Mouse (Mus musculus): ENCODE measurements around the gene Mpl. TPM values are rescaled to one million over a fixed set of nuclear protein-coding genes. Genes with fewer than 3 reads are reported as not detected.

Mpl gene
- polyA plus RNA-seq (2014; fragmentation: Nextera tagmentation; extraction: Ambion mirVana), result 32.7 and 35.9 TPM in 2 replicates

- H3K4me1 ChIP-seq (replicated peaks; ENCODE audit: control insufficient read depth, insufficient read depth, low read length), result 0 out of 2 replicates have a peak, but pooled peaks cover 2% of the 10 kb centered on the region
- no peak for DNase-seq (ENCODE audit: low spot score)
- no peaks in the 10 kb centered on the region for H3K36me3 ChIP-seq (ENCODE audit: control insufficient read depth, insufficient read depth, low read length)
- no peaks in the 10 kb centered on the region for H3K9me3 ChIP-seq (ENCODE audit: control insufficient read depth, low read length)
- peak; percentile 71 for ATAC-seq (replicated peaks; ENCODE audit: low FRiP score)
- no peak within 1 kb of the TSS for H3K27ac ChIP-seq (ENCODE audit: low read depth, low read length)
- H3K4me3 ChIP-seq (ENCODE audit: low read depth, low read length), result peak within 1 kb of the TSS; percentile 2; the same call in 1 of the 2 replicates
- 0 out of 2 replicates have a peak within 1 kb of the TSS, but pooled peaks have one; percentile 23 for H3K4me2 ChIP-seq
- WGBS, result 38% methylated on average over 9 of the region's 9 CpGs
- H3K27me3 ChIP-seq (replicated peaks; ENCODE audit: control insufficient read depth, insufficient read depth, low read length), result no peaks in the 10 kb centered on the region
- H3K9ac ChIP-seq (ENCODE audit: low read depth, low read length), result no peak within 1 kb of the TSS
Measured at GRCm38 (mm10) chr4:118457345-118457975, at the start of gene Mpl. TSS of gene Mpl (minus strand) at chr4:118457513.

GRCm38 (mm10) chr4:118505551-118505950 lies 48.2 kb upstream of the Mpl start:
- H3K4me2 ChIP-seq, result no peak overlapping the region
- ATAC-seq (replicated peaks; ENCODE audit: low FRiP score) (no peak), DNase-seq (ENCODE audit: low spot score) (no peak)
- H3K27me3 ChIP-seq (replicated peaks; ENCODE audit: control insufficient read depth, insufficient read depth, low read length), result no peaks in the 10 kb centered on the region
- H3K27ac ChIP-seq (ENCODE audit: low read depth, low read length), result no peak overlapping the region
- H3K9me3 ChIP-seq (ENCODE audit: control insufficient read depth, low read length), result no peaks in the 10 kb centered on the region
- H3K4me3 ChIP-seq (ENCODE audit: low read depth, low read length), result no peak overlapping the region
- WGBS, result 54% methylated on average over 3 of the region's 3 CpGs
- no peaks in the 10 kb centered on the region for H3K4me1 ChIP-seq (replicated peaks; ENCODE audit: control insufficient read depth, insufficient read depth, low read length)
- no peaks in the 10 kb centered on the region for H3K36me3 ChIP-seq (ENCODE audit: control insufficient read depth, insufficient read depth, low read length)
- no peak overlapping the region for H3K9ac ChIP-seq (ENCODE audit: low read depth, low read length)

- 71% methylated on average over 9 of the region's 9 CpGs for WGBS
Measured at GRCm38 (mm10) chr4:118500792-118501191, 43.5 kb upstream of the Mpl start.

GRCm38 (mm10) chr4:118500171-118500724 lies 42.9 kb upstream of the Mpl start:
- Histone ChIP-seq H3K4me1 (replicated peaks; ENCODE audit: control insufficient read depth, insufficient read depth, low read length) (no peaks in the 10 kb centered on the region; the same call in 1 of the 2 replicates), H3K27me3 (replicated peaks; ENCODE audit: control insufficient read depth, insufficient read depth, low read length) (no peaks in the 10 kb centered on the region), H3K9ac (ENCODE audit: low read depth, low read length) (no peak overlapping the region), H3K27ac (ENCODE audit: low read depth, low read length) (no peak overlapping the region), H3K4me2 (no peak overlapping the region), H3K9me3 (ENCODE audit: control insufficient read depth, low read length) (no peaks in the 10 kb centered on the region), H3K4me3 (ENCODE audit: low read depth, low read length) (no peak overlapping the region), H3K36me3 (ENCODE audit: control insufficient read depth, insufficient read depth, low read length) (no peaks in the 10 kb centered on the region)
- WGBS, result 45% methylated on average over 6 of the region's 6 CpGs
- ATAC-seq (replicated peaks; ENCODE audit: low FRiP score), result no peak
- no peak for DNase-seq (ENCODE audit: low spot score)

More at GRCm38 (mm10) chr4:118500792-118501191, 43.5 kb upstream of the Mpl start:
- H3K4me2 ChIP-seq, result no peak overlapping the region
- ATAC-seq (replicated peaks; ENCODE audit: low FRiP score) (no peak), DNase-seq (ENCODE audit: low spot score) (no peak)
- no peaks in the 10 kb centered on the region for H3K36me3 ChIP-seq (ENCODE audit: control insufficient read depth, insufficient read depth, low read length)
- H3K4me1 ChIP-seq (replicated peaks; ENCODE audit: control insufficient read depth, insufficient read depth, low read length), result no peaks in the 10 kb centered on the region; the same call in 1 of the 2 replicates
- no peaks in the 10 kb centered on the region for H3K27me3 ChIP-seq (replicated peaks; ENCODE audit: control insufficient read depth, insufficient read depth, low read length)
- H3K27ac ChIP-seq (ENCODE audit: low read depth, low read length), result no peak overlapping the region
- H3K9ac ChIP-seq (ENCODE audit: low read depth, low read length), result no peak overlapping the region
- H3K9me3 ChIP-seq (ENCODE audit: control insufficient read depth, low read length), result no peaks in the 10 kb centered on the region
- H3K4me3 ChIP-seq (ENCODE audit: low read depth, low read length), result no peak overlapping the region

- ATAC-seq (replicated peaks; ENCODE audit: low FRiP score), result no peak
- H3K27me3 ChIP-seq (replicated peaks; ENCODE audit: control insufficient read depth, insufficient read depth, low read length), result no peaks in the 10 kb centered on the region
- no peak for DNase-seq (ENCODE audit: low spot score)
- no peaks in the 10 kb centered on the region for H3K36me3 ChIP-seq (ENCODE audit: control insufficient read depth, insufficient read depth, low read length)
- H3K27ac ChIP-seq (ENCODE audit: low read depth, low read length), result no peak overlapping the region
- no peaks in the 10 kb centered on the region for H3K9me3 ChIP-seq (ENCODE audit: control insufficient read depth, low read length)
- no peaks in the 10 kb centered on the region for H3K4me1 ChIP-seq (replicated peaks; ENCODE audit: control insufficient read depth, insufficient read depth, low read length)
- no peak overlapping the region for H3K4me2 ChIP-seq
- 88% methylated on average over 10 of the region's 10 CpGs for WGBS
- H3K9ac ChIP-seq (ENCODE audit: low read depth, low read length), result no peak overlapping the region
- no peak overlapping the region for H3K4me3 ChIP-seq (ENCODE audit: low read depth, low read length)
Measured at GRCm38 (mm10) chr4:118490461-118490860, 33.1 kb upstream of the Mpl start.

- no peaks in the 10 kb centered on the region for H3K27me3 ChIP-seq (replicated peaks; ENCODE audit: control insufficient read depth, insufficient read depth, low read length)
- no peak within 1 kb of the TSS for H3K27ac ChIP-seq (ENCODE audit: low read depth, low read length)
- no peaks in the 10 kb centered on the region for H3K36me3 ChIP-seq (ENCODE audit: control insufficient read depth, insufficient read depth, low read length)
- H3K9ac ChIP-seq (ENCODE audit: low read depth, low read length), result no peak within 1 kb of the TSS
- ATAC-seq (replicated peaks; ENCODE audit: low FRiP score) (peak; percentile 74), DNase-seq (ENCODE audit: low spot score) (no peak)
- H3K4me3 ChIP-seq (ENCODE audit: low read depth, low read length), result peak within 1 kb of the TSS; percentile 2; the same call in 1 of the 2 replicates
- peak within 1 kb of the TSS; percentile 38; the same call in 1 of the 2 replicates for H3K4me2 ChIP-seq
- no peaks in the 10 kb centered on the region for H3K9me3 ChIP-seq (ENCODE audit: control insufficient read depth, low read length)
- no peaks in the 10 kb centered on the region for H3K4me1 ChIP-seq (replicated peaks; ENCODE audit: control insufficient read depth, insufficient read depth, low read length)
- WGBS, result 38% methylated on average over 8 of the region's 8 CpGs
Measured at GRCm38 (mm10) chr4:118489717-118490132, 32.4 kb upstream of the Mpl start, which contains the start of gene Tie1. TSS of gene Tie1 (minus strand) at chr4:118490061.

- DNase-seq (ENCODE audit: low spot score) (no peak), ATAC-seq (replicated peaks; ENCODE audit: low FRiP score) (no peak)
- Histone ChIP-seq H3K4me2 (no peak overlapping the region), H3K27ac (ENCODE audit: low read depth, low read length) (no peak overlapping the region), H3K9me3 (ENCODE audit: control insufficient read depth, low read length) (no peaks in the 10 kb centered on the region), H3K4me1 (replicated peaks; ENCODE audit: control insufficient read depth, insufficient read depth, low read length) (no peaks in the 10 kb centered on the region), H3K9ac (ENCODE audit: low read depth, low read length) (no peak overlapping the region), H3K27me3 (replicated peaks; ENCODE audit: control insufficient read depth, insufficient read depth, low read length) (no peaks in the 10 kb centered on the region), H3K4me3 (ENCODE audit: low read depth, low read length) (no peak overlapping the region), H3K36me3 (ENCODE audit: control insufficient read depth, insufficient read depth, low read length) (no peaks in the 10 kb centered on the region)
- WGBS, result 73% methylated on average over 15 of the region's 15 CpGs
Measured at GRCm38 (mm10) chr4:118476773-118477530, 19.6 kb upstream of the Mpl start.

GRCm38 (mm10) chr4:118472687-118473086 lies 15.4 kb upstream of the Mpl start:
- Histone ChIP-seq H3K27me3 (replicated peaks; ENCODE audit: control insufficient read depth, insufficient read depth, low read length) (no peaks in the 10 kb centered on the region), H3K4me3 (ENCODE audit: low read depth, low read length) (no peak overlapping the region), H3K9me3 (ENCODE audit: control insufficient read depth, low read length) (no peaks in the 10 kb centered on the region), H3K4me2 (no peak overlapping the region), H3K27ac (ENCODE audit: low read depth, low read length) (no peak overlapping the region), H3K36me3 (ENCODE audit: control insufficient read depth, insufficient read depth, low read length) (no peaks in the 10 kb centered on the region), H3K9ac (ENCODE audit: low read depth, low read length) (no peak overlapping the region), H3K4me1 (replicated peaks; ENCODE audit: control insufficient read depth, insufficient read depth, low read length) (no peaks in the 10 kb centered on the region)
- no peak for ATAC-seq (replicated peaks; ENCODE audit: low FRiP score)
- 90% methylated on average over 11 of the region's 11 CpGs for WGBS
- no peak for DNase-seq (ENCODE audit: low spot score)
